Mouse (Mus musculus) retina, postnatal 7 days (tissue): ENCODE measurements around the gene Wdr82.
"Not testable (repeated sequence)": the region's sequence is repeated elsewhere in the genome, so short reads cannot be mapped to it uniquely, and the experiment has no call there.

Experiments used
- DNase-seq: peaks from one replicate; pipeline ENCODE4 v3.0.0-alpha.2; 2012; ENCODE audit warnings: low read depth, low spot score

Wdr82 gene

DNA sequence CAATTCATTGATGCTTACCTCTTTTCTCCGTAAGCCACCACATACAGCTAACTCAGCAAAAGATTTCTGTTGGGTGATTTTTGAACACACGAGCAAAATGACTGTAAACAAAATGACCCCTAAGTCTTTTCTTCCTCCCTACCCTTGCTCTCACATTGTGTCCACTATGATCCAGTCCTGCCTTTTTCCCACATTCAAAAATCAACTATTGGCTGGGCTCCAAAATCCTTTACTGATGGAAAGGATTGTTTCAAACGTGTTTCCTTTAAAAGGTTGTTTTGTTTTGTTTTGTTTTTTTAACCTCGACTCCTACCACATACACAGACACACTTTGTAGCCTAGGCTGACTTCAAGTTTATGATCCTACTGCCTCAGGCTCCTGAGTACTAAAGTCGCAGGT lies 10.3 kb upstream of the Wdr82 start:
- no peak for DNase-seq

DNA sequence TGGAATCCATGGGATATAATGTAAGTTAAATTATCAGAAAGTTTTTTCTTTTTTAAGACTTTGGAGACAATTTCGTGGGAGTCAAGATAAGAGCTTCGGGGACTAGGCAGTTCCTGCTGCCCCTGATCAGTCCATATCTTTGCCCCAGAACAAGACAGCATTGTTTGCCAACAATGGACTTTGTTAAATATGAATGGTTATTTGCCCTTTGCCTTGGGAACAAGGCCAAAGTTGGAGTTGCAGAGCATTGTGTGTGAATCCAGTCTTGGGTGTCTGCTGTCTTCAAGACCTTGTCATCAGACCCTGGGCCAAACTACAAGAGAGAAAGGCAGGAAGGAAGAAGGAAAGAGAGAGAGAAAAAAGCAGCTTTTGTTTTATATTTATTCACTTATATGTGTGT lies 4.0 kb upstream of the Wdr82 start:
- no peak for DNase-seq

DNA sequence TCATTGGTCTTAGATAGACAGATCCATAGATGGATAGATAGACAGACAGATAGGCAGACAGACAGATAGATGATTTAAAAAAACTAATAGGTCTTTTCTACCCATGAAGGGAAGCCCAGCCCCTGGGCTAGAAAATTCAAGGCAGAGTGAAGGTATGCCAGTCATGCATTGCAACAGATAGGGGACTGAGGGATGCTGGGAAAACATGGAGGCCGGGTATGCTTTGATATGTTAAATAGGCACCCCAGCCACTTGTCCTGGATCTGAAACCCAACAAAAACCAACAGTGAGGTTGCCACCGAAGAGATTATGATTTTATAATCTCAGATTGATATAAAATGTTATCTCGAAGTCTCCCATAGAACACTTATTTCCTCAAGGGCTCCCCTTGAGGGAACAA lies 3.5 kb upstream of the Wdr82 start:
- DNase-seq: no peak

DNA sequence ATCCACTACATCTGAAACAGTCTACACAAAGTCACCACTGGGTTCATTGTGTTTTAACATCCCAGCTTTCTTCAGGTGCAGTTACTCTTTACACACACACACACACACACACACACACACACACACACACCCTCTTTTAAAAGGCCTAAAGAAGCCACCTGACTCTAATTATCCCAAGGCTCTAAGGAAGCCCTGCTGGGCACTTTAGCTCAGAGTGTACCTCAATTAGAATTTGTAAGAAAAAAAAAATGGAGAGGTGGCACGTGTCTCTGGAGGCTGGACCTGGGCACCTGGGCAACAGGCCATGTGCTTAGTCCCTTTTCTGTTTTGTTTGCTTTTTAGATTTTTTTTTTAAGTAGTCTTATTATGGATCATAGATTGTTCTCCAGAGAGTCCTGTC lies 3.0 kb upstream of the Wdr82 start:
- no peak for DNase-seq

DNA sequence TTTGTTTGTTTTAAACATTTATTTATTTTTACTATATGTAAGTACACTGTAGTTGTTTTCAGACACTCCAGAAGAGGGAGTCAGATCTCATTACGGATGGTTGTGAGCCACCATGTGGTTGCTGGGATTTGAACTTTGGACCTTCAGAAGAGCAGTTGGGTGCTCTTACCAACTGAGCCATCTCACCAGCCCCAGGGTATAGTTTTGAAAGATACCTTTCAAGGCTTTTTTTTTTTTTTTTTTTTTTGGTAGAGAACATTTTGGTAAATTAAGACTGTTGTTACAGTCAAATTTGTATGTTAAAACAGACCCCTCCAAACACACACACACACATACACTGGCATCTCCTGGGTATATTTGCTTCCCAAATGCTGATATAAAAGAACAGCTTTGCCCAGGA lies 1.7 kb upstream of the Wdr82 start:
- DNase-seq: not testable (repeated sequence)

DNA sequence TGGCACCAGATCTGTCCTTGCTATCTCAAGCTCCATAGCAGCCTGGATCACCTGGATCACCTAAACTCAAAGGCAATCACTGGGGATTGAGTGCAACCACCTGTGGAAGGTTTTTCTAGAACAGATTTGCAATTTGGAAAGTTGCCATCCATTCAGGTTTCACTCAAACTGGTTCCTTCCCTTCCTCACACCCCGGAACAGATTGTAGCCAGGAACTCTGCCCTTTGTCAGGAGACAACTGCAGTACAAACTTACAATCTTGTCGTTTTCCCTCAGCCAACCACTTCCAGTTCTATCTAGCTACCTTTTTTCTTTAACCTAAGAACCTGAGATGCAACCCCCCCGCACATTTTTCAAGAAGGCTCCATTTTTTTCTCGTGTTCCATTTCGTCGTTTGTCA lies 811 bp upstream of the Wdr82 start:
- DNase-seq: no peak

DNA sequence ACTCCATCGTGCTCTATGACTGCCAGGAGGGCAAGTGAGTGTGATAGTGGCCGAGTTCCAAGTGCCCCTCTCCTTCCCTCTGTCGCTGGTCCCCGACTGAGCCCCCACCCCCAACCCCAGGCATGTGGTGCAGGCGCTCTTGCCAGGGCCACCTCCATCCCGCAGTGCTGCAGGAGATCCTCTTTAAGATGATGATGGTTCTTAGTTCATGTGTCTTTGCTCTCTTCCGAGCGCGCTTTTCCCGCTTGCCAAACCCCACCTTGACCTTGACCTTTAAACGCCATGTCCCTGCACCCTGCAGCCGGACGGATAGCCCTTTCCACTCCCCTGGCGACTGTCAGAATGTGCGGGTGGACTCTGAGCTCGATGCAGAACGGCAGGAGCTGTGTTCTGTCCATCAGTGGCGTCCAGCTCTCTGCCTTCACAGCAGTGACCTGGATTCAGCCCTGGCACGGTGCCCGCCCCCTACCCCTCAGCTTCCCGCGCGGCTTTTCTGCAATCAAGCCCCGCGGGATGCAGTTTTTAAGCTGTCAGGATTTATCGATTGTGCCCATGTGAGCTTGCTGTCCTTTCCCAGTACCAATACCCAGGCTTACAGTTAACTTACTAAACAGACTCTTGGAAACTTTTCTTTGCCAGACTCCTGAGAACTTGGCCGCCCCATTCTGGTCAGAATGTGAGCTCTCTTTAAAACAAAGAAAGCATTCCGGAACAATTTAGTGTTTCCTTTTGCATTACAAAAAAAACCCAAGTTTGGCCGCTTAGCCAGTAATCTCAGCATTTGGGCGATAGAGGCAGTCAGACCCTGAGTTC lies 824 bp downstream of the Wdr82 start:
- peak; percentile 43 for DNase-seq

DNA sequence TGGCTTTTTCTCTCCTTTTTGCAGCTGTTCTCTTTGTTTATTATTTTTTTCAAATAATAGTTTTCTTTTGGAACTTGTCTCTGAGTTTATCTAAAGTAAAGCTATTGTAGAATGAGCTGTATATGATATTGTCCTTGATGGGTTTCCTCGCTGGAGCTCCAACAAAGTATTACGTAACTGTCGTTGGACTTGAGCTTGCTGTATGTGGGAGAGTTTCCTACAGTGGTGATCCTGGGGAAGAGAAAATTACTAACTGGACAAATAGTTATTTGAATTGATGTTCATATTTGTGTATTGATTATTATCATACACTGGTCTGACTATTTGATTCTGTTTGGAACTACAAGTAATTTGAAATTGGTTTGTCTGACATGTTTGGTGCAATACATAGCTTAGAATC lies 1.8 kb downstream of the Wdr82 start:
- DNase-seq: no peak

DNA sequence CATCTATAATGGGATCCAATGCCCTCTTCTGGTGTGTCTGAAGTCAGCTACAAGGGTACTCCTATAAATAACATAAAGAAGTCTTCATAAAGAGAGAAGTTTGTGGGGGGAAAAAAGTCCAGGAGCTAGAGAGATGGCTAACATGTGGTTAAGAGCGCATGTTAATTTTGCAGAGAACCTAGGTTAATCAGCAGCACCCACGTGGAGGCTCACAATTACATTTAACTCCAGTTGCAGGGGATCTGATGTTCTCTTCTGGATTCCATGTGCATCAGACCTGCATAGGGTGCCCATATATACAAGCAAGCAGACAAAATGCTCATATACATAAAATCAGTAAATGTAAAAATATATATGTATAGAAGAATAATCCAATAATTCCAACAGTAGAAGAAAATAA lies 2.6 kb downstream of the Wdr82 start:
- no peak for DNase-seq

DNA sequence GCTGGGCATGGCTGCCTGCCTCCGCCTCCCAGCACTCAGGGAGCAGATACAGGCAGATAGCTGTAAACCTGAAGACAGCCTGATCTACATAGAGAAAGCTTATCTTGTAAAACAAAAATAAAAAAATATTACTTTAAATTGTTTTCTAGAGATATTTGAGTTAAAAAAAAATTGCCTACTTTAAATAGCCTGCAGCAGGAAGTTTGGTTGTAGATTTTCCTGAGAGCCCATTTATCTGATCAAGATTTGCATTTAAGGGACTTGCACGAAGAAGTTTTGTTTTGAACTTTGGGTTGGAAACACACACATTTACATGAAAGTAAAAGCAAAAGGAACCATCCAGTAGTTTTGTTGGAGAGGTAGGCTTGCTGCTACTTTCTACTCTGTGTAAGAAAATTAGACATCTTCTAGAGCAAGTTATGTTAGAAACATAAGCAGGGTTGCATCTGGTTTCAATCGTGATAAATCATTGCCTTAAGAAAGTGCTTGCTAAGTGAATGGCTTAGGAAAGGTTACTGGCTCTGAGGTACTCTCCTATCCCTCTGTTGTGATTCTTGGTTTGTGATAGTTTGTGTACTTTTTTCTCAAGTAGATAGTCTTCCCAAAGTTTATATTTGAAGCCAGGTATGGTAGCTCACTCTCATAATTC lies 4.9 kb downstream of the Wdr82 start:
- no peak for DNase-seq

DNA sequence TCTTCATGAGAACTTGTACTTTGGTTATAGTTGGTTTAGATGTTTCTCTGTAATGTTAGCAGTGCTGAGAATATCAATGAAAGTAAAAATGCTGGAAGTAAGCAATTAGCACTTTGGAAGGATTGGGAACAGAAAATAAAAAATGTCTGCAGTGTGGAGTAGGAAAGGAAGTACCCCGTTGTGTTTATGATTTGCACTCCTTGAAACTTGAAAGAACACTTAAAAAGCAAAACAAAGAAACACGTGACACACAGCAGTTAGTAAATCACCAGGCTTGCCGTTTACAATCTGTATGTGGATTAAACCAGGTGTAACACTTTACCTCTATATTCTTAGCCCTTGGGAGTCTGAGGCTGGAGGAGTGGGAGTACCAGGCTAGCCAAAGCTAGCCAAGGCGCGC lies 6.0 kb downstream of the Wdr82 start:
- DNase-seq: no peak

DNA sequence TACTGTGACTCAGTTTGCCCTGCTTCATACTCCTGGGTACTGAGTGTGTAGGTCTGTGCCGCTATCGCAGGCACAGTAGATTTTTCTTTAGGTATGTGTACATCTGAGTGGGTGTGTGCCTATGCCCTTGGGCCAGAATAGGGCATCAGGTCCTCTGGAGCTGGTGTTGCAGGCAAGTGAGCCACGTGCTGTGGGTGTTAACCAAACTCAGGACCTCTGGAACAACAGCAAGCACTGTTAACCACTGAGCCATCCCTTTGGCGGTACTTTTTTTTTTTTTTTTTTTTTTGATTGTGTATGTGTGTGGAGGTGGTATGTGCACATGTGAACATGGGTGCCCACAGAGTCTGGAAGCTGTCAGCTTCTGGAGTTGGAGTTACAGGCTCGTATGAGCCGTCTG lies 7.1 kb downstream of the Wdr82 start:
- DNase-seq: no peak

DNA sequence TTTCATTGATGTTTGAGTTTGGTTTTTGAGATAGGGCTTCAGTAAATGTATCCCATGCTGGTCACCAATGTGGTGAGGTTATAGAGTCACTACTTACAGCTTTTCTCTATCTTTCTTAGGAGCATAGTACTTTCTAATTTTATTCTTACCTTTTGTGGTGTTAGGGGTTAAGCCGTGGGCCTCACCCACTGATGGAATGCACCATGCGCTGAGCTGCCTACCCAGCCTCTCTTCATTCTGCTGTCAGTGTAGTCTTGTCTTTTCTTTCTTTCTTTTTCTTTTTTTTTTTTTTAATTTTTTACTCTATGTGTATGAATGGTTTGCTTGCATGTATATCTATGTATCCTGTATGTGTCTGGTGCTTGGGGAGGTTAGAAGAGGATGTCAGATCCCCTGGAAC lies 8.7 kb downstream of the Wdr82 start:
- no peak for DNase-seq

DNA sequence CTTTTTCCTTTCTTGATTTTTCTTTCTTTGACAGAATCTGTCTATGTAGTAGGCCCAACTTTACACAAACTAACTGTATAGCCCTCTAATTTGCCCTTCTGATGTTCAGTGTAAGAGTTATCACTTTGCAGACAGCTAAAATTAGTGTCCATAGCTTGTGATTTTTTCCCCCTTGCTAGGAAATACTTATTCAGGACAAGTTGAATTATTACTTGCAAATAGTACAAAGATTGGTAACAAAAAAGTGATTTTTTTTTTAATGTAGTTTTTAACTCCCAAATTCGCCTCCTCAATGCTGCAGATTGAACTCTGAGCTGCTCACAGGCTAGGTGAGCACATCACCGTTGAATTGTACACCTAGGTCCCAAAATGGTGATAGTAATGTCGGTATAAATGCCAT lies 9.2 kb downstream of the Wdr82 start:
- no peak for DNase-seq

DNA sequence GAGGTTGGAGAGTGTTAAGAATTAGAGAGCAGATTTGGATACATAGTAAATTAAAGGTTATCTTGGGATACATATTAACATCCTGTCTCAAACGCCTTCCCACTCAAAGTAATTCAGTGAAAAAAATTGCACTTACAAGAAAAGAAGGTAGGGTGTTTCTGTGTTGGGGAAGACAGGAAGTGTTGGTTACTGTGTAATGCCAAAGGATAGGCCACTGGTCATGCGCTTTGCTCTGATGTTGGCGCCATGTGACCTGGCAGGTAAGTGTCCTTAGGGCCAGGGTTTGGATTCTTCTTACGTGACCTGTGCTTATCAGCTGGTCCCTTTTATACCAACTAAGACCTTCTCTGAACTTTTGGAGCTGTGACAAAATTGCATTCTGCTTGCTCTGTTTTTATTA lies 11.4 kb downstream of the Wdr82 start:
- DNase-seq: no peak

DNA sequence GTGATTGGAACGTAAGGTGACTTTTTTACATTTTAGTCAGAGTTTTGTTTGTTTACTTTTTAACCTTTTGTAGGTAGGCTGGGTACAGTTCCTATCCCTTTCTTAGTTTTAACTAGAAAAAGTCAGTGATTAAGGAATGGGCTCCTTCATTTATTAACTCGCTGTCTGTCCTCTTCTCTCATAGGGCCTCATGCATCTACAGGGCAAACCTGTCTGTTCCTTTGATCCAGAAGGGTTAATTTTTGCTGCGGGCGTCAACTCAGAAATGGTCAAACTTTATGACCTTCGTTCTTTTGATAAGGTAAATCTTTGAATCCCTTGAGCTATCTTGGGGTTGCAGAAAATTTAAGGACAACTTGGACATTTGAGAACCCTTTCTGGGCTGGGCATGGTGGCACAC lies 13.3 kb downstream of the Wdr82 start:
- DNase-seq: no peak

DNA sequence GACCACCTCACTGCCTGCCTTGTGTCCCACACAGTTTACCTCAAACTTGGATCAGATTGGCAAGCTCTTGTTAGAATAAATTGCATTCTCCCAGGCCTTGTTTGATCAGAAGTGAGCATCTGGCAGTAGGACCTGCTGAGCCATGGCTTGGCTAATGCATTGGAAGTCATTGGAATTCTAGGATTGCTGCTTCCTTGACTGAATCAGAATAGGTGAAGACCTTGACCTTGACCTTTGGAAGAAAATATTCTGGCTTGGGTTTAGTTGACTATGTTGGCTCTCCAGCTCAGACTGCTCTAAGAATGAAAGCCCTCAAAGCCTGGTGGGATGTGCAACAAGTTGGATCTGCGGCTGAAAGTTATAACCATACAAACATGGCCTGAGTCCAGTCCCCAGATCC lies 20.6 kb downstream of the Wdr82 start:
- no peak for DNase-seq

DNA sequence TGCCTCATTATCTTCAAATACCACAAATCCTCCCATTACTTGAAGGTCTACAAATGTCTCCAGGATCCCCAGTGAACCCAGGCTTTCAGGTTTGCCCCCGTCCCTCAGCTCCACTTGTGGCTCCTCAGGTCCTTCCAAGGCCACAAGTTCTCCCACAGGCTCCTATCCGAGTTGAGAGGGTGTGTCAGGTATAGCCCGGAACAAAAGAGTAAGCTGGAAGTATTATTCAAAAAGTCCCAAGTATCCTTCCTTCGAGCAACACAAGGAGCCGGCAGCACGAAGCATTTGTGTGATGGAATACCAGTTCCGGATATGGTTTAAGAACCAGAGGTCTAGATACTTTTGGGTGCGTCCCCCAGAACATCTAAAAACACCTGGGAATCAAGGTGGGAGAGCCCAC lies 21.3 kb downstream of the Wdr82 start:
- DNase-seq: no peak

DNA sequence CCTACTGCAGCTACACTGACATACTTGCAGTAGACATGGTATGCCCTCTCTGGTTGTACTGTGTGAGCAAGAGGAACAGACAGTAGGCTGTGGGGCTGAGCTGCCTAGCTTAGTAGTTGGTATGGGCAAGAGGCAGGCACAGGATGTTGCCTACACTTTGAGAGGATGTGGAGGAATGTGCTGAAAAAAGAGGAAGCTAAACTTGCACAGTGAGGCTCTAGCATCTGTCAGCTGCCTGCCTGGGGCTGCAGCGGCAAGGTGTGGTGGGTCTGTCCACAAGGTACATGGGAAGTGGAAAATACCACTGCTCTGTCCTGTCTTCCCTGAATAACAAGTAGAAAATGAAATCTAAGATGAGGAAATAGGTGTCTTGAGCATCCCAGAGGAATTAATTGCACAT lies 22.3 kb downstream of the Wdr82 start:
- no peak for DNase-seq

DNA sequence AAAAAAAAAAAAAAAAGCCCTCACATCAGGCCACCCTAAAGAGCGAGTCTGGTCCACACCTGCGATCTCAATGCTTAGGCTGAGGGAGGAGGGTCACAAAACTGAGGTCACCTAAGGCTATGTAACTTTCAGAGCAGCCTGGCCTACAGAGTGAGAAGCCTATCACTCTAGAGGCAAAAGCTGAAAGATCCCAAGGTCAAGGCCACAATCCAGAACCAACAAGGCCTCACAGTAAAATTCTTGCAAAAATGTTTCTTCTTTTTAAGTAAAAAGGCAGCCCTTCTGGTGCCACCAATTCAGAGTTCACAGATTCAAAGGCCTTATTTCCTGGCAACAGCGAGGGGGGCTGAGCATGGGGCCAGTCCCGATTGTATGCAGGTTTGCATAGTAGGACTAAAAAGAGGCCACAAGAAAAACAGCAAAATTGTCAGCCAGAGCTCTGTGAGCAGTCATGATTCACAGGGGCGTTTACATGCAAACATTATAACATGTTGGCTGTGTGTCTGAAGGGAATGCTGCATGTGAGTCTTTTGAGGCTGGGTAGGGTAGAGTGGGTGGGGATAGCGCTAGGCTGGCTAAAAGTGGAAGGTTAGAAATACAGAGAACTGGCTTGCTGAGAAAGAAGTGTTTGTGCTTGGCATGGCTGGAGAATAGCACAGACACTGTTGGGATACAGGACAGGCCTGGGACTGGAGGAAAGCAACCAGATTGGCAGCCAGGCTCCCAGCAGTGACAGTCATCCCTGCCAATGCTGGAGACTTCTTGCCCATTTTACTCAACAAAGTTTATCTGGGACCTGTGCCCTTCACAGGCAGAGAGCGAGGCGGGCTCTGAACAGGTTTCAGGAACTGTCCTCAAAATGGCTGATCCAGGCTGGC lies 23.4 kb downstream of the Wdr82 start:
- DNase-seq: no peak

DNA sequence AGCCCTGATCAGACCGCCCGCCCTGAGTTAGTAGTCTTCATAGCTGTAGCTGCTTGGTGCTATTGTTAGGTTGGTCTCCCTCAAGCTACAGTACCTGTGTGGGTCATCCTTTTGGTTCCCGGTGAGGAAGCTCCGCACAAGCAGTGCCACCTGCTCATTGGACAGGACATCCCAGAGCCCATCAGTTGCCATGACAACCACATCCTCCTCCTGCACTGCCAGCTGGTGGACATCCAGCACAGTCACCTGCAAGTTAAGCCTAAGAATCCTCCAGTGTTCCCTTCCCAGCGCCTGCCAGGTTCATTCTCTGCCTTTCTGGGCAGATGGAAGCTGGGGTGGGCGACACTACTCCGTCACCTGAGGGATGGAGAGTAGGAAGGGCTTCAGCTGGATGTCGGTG lies 25.0 kb downstream of the Wdr82 start:
- no peak for DNase-seq

DNA sequence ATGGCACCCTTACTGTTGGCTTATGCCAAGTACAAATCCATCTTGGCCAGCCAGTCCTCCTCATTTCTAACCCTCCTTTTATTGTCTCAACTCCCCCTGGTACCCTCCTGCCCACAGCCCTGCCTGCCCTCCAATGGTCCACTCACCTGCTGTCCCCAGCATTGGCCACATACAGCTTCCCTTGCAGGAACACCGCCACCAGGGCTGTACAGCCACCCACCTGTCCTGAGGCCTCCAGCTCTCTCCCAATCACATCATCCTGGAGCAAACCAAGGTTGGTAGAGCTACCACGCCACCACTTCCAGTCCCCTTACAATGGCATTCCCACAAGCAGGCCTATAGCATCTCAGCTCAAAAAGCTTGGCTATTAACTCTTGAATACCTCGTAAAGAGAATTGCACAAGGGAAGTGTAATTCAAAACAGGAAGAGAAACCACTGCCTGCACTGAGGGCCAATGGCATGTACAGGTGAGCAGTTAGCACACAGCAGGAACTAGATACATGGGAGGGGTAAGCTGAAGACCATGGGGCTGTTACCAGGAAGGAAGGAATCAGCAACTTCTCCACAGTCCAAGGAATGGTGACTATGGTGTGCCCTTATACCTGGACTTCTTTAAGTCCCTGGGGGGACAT lies 26.5 kb downstream of the Wdr82 start:
- DNase-seq: no peak
